Mouse (Mus musculus) large intestine, adult 2 months (tissue): ENCODE results near the gene Fam84b. TPM values are rescaled to one million over a fixed set of nuclear protein-coding genes. Genes with fewer than 3 reads are reported as not detected.
A peak's percentile ranks its signal among the peaks of the same experiment; 100 is the strongest.
"Not testable (repeated sequence)": the region's sequence is repeated elsewhere in the genome, so short reads cannot be mapped to it uniquely, and the experiment has no call there.

ENCODE experiments used
- DNase-seq: peaks from one replicate; pipeline ENCODE4 v3.0.0-alpha.2; 2012; ENCODE audit warnings: low read depth, low spot score
- WGBS: fragments of 180-500 bp; shearing (Covaris S2); methylation state at CpG from one replicate; pipeline ENCODE4 v1.1.7; 2018; 5-methylcytosine and 5-hydroxymethylcytosine counted together
- polyA plus RNA-seq: library from polyadenylated mRNA; depleted of rRNA; stranded (reverse); fragments of >200 nt; gene quantifications from 2 replicates; pipeline ENCODE4 v1.2.3, GENCODE M21; 2012; rRNA removed

Fam84b gene
- 10.9 and 18.4 TPM in 2 replicates for polyA plus RNA-seq

DNA sequence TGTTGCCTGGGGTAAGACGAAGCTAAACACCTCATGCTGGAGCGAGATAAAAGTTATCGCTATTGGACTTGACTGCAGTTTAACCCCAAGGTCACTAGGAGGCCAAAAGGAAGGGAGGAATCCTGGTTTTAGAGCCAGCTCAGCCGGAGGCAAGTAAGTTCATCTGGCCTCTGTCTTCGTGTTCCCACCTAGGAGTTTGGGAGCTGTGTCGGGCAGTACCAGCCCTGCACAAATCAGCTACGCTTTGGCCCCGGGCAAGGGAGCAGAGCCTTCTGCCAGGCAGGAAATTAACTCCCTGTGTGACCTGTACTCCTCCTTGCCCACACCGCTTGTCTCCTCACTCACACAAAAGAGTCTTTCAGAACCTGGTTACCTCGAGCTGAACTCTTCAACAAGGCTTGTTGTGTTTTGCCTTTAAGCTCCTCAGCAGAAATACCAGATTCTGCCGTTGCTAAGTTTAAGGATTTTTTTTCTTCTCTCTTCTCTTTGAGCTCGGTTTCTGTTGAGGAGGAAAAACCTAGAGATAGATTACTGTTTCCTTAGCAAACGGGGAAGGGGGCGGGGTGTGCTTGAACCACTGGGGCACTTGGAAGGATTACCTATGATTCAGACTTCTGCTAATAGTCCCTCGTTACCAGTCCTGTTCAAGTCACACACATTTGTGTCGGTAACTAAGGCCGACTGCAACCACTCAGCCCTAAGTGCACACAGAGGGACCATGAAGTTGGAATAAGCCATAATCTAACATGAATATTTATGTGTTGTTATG is at the start of gene Fam84b:
Gene Fam84b (minus strand): TSS at position 548 of the 769 bp plus-strand sequence.
- DNase-seq, result no peak

DNA sequence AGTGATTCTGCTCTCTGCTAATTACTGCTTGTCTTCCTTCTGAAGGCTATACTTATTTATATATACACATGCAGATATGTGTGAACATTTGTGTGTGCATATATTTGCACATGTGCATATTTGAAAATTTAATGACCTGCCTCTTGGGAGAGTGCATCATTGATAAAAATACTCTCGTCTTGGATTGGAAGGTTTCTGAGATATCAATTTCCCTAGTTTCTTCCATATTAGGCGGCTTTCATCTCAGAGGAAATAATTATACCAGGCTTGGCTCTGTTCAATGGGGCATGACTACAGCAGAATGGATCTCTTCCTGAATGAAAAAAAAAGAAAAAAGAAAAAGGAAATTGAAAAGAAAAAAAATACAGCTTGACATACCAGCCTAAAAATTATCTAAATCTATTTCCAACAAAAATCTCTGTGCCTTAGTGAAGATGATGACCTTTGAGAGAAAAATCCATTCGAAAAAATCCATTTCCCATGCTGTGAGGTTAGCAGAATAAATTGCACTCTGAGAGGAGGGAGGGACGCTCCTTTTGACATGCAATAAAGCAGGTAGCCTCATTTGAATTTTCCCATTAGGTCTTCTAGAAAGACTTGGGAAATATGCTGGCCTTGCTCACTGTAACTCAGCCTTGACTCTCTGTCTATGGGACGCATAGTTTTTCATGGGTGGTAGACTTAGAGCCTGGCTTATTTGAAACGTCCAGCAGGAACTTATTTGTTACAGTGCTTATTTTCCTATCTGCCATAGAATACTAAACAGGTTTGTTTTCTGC is 44.8 kb upstream of the Fam84b start:
- DNase-seq, result no peak
- WGBS, result 70% methylated on average over 6 of the region's 6 CpGs

More for the DNA sequence above, at the start of gene Fam84b:
- WGBS, result 16% methylated on average over 17 of the region's 17 CpGs

DNA sequence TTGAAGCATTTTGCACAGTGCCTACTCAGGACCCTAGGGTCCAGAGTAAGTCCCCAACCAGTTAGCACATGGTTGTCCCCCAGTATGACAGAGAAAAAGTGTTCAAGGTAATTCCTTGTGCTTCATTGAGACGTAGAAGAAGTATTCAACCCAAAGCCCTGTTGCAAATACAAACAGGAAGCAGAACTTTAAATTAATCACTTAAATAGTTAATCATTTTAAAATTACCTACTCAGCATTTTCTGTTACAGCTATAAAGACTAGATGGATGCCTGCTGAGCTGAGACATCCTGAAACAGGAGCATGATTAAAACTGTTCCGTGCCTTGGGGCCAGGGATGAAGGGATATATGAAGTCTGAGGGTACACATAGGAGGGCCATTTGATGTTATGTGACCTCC is 42.5 kb upstream of the Fam84b start:
- WGBS, result 88% methylated on average over 2 of the region's 2 CpGs
- no peak for DNase-seq

DNA sequence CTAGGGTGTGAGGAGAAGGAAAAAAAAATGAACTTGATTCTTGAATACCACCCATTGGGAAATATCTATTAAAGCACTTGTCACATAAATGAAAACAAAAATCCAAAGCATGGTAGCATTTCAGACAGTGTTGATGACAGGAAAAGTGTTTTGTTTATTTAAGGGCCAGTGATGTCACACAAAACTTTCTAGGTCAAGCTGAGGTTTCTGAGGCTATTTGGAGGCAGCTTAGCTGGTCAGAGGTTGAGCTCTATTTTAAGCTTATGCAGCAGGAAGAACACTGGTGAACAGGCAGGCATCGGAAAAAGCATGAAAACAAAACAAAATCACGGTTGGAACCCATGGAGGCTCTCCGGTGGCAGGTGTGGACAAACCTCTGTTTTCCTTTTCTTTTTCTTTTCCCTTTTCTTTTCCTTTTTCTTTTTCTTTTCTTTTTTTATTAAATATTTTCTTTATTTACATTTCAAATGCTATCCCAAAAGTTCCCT is 39.4 kb upstream of the Fam84b start:
- DNase-seq, result no peak
- 64% methylated on average over 3 of the region's 3 CpGs for WGBS

DNA sequence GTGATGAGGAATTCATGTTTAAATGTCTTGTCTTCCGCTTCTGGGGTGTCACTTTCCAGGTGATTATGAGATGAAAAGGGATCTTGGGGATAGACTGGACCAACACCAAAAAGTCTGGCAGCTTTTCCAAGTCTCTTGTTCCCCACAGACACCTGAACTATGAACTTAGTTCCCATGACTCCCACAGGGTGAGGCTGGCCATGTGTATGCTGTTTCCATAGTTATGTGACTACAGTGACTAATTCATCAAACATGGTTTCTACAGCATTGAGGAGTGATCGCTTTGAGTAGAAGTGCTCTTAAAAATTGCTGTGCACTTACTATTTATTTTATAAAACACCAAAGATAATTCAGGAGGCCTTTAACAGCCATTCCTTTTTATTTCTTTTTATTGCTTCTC is 35.1 kb upstream of the Fam84b start:
- DNase-seq, result peak; percentile 29
- 43% methylated on average over 2 of the region's 2 CpGs for WGBS

DNA sequence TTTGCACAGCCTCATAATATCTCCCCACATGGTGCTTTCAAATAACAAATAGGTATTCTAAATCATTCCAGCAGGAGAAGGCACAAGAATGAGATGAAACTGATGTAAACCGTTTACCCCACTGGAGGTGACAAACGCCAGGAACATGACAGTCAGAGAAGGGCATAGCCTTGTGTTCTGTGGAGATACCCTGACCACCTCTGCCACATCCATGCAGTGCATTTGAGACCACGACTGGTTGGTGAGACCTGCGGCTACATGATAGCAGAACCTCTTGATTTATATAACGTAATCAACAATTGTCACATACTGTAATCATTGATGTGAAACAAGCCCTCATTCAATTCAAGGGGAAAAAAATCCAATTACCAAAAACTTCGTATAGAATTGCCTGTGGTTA is 22.1 kb upstream of the Fam84b start:
- no peak for DNase-seq
- 85% methylated on average over 6 of the region's 6 CpGs for WGBS

DNA sequence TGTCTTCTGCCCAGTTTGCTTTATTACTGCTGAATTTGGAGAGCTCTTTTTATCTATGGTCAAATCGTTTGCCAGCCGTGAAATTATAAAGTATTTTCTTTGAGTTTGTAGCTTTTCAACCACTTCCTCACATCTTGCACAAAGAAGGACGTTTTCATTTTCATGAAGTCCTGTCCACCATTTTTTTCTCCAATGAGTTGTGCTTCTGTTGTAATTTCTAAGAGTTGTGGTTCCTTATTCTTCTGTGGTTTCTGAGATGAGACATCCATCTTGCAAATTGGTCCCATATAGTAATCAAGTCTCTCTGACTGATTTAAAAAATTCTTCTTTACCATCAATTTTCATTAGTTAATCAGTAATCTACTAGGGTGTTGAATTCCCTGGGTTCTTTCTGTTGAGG is 8.8 kb upstream of the Fam84b start:
- 74% methylated on average over 3 of the region's 3 CpGs for WGBS
- DNase-seq, result no peak

DNA sequence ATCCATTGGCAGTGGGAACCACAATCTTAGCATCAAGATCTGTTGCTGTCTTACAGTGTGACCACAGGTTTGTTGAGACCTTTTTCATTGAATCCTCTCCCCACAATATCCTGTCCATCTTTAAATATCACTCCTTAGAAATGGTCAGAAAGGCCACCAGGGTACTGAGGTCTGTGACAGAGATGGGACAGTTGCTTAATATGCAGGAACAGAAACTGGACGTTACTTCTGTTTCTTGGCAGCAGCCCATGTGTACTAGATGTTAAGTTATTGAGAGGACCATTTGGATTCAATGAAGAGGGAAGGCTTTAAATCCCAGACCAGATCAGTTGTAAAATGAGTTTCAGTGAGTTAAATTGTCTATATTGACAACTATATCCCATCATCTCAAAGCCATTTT is 1.5 kb upstream of the Fam84b start:
- WGBS, result 68% methylated on average over 1 of the region's 1 CpGs
- no peak for DNase-seq

DNA sequence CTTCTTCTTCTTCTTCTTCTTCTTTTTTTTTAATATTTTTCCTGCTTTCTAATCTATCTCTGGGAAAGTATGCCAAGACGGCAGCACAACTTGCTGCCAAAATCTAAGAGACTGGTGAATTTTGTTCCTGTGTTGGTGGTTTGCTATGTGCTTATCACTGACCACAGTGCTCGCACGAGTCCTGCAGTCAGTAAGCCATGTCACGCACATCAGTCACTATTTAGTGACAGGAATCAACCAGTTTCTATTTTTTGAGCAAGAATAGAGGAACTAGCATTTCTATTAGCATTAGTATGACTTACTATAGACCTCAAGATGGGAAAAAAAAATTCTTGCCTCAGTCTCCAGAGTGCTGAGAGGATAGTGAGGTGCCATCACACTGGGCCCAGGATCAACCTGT is 573 bp upstream of the Fam84b start:
- no peak for DNase-seq
- 89% methylated on average over 4 of the region's 4 CpGs for WGBS

DNA sequence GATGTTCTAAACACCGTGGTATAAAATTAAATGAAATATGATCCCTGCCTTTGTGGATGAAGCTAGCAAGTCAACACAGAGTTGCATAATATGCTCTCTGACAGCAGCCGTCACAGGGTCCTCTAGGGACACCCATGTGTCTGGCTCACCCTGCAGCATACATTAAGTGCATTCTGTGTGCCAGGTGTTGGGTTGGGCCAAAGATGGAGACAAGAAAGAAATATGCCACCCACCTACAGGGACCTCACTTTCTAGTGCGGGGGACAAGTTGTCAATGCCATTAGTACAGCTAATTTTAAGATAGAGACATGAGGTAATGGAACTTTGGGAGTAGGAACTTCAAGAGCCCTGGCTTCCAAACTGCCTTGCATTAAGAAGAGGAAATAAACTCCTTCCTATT is 4.9 kb downstream of the Fam84b start:
- 54% methylated on average over 3 of the region's 3 CpGs for WGBS
- no peak for DNase-seq

DNA sequence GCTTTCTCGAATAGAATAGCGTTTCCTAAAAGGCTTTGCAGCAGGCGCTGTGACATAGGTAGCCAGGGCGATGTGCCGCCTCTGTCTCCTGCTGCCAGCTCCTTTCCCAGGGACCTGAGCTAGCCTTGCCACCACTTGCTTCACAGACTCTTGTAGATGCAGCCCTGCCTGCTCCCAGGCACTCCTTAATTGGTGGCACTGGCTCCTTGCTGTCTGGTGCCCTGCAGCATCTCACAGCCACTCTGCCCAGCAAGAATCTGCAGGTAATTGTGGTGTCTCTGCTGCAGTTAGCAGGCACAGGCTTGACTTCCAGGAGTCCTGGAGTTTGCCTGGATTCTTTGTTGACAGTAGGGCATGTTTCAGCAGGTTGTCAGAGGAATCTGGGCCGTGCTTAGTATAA is 7.3 kb downstream of the Fam84b start:
- WGBS, result 48% methylated on average over 6 of the region's 6 CpGs
- DNase-seq, result no peak

DNA sequence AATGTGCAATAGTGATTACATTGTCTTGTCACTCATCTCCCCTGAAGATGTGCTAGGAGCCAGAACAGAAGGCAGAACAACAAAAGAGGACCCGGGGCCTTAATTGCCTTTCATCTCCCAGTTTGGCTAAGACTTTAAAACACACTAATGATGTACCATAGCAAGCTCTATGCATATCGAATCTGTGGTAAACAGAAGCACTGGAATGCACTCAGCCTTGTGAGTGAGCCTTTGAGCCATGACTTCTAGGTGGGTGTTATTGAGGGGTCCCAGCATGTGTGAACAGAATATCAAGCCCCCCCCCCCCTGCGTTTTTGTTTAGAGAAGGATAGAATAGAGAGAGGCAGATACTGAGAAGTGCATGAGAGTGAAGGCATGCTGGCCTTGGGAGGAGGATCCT is 7.7 kb downstream of the Fam84b start:
- WGBS, result 33% methylated on average over 3 of the region's 3 CpGs
- DNase-seq, result no peak

DNA sequence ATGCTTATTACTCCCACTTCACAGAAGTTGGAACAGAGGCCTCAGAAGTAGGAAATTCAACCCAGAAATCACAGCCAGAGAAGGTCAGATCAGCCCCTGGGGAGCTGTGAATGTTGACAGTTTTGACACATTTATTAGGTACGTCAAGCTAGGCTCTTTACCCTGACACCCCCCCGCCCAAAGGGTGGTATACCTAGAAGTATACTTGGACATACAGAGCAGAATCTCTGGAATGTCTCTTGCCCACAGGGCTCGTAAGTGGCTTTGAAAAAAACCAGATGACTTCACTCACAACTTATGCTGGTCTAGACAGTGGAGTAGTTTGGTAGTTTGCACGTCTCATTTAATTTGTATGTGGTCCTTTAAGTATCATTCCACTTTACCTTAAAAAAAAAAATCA is 11.8 kb downstream of the Fam84b start:
- DNase-seq, result no peak
- WGBS, result 61% methylated on average over 4 of the region's 4 CpGs

DNA sequence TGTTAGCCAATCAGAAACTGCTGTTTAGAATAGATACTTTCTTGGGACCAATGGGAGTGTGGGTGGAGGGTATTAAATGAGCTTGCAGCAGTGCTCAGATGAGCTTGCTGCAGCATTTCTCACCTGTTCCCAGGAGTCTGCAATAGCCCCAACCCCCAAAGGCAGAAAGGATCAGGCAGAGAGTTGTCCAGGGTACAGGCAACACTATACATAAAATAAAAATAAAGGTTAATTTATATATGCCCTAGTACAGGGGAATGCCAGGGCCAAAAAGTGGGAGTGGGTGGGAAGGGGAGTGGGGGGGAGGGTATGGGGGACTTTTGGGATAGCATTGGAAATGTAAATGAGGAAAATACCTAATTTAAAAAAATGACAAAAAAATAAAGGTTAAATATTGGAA is 12.3 kb downstream of the Fam84b start:
- DNase-seq, result not testable (repeated sequence)

DNA sequence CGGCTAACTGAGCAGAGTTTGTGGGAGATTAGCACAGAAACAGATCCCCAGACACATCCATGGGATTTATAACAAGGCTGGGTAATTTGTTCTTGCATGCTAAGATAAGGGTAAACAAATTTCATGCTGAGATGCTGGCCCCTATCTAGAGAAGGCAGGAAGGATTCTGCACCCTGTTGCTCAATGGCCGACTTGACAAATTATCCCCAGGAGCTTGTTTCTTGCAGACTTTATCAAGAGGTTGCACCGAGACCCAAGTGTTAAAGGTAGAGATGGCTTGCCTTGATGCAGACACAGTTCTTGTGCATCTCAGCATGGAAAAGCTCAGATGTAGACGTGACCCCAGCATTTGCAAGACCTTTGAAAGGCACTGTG is 13.3 kb downstream of the Fam84b start:
- WGBS, result 63% methylated on average over 4 of the region's 4 CpGs
- DNase-seq, result no peak

DNA sequence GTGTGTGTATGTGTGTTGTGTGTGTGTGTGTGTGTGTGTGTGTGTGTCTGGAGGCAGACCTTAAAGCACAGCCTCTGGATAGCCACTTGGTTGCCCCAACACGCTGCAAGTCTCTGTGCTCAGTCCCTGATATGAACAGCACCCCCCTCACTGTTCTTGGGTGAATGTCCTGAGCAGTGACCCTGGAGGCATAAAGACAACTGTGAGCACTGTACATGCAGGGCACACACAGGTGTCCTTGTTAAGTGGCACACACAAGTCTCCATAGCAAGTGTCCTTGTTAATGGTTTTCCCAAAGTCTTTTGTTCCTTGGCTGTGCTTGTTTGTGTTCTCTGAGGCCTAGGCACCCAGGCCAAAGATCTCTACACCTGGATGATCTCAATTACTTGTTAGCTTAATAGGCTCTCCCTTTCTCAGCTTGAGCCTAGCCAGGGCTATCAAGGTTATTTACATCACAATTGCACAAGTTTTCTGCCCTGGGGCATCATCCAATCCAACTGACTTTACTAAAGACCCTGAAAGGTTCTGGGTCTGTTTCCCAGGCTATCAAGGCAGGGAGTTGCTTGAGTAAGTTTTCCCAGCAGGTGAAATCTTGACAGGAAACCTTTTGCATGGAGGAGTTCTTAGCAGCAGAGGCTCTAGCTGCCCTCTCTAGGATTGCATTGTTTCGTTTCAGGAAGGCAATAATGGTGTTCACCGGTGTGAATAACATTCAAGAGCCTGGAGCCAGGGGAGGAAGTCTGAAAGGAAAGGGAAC is 13.9 kb downstream of the Fam84b start:
- no peak for DNase-seq
- 58% methylated on average over 3 of the region's 3 CpGs for WGBS

DNA sequence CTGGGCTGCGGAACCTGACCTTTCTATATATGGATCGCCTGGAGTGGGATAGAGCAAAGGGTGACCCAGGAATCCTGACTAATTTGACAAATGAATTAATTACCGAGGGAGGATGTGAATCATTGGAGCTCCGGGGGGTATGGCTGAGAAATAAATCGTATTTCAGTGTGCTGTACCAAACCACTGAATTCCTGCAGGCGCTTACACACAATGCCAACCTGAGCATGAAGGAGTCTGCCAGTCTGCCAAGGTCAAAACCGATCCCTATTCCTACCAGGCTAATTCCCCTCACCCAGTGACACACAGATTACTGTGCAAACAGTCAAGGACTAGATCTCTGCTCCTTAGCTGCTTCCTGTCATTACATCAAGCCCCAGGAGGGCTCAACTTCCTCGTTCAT is 15.4 kb downstream of the Fam84b start:
- DNase-seq, result no peak
- WGBS, result 66% methylated on average over 8 of the region's 8 CpGs

DNA sequence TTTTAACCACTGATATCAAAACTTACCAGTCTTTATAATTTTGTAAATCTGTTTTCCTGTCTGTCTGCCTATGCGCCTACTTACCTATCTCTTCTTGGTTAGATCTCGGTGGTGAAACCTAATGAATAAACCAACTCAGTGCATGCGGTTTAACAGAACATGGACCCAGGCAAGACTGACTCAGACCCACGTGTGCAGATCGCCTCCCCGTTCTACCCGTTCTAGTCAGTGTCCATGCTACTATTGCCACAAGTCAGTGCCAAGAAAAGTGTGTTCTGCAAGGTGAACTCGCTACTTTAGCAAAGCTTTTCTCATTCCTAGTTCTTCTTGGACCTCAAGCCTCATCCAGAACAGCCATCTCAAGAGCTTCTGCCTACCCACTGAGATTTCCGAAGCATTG is 15.9 kb downstream of the Fam84b start:
- DNase-seq, result no peak
- WGBS, result 91% methylated on average over 9 of the region's 9 CpGs

DNA sequence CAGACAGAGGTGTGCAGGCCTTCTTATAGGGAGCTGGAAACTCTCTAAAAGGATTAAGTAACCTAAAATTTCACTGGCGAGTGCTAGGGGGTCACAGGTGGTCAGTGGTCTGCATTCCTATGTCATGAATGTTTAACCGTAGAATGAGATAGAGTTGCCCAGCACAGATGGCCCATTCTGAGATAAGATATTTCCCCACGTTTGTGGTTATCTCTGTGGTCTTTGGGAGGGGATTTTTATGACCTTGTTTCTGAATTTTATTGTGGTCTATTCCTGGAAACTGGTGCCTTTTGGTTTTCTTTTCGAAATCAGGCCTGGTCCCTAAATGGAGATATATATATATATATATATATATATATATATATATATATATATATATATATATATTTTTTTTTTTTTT is 17.3 kb downstream of the Fam84b start:
- WGBS, result 60% methylated on average over 4 of the region's 4 CpGs

More for the DNA sequence above, 17.3 kb downstream of the Fam84b start:
- no peak for DNase-seq
